Mouse (Mus musculus): ENCODE data around the gene Zbtb24. TPM values are rescaled to one million over a fixed set of nuclear protein-coding genes. Genes with fewer than 3 reads are reported as not detected.

The Zbtb24 gene
- polyA plus RNA-seq (2012; rRNA removed; ENCODE audit: low replicate concordance): 10.9 and 16.0 TPM in 2 replicates

GRCm38 (mm10) chr10:41450137-41450670, at the start of gene Zbtb24:
TSS of gene Zbtb24 (plus strand) at chr10:41450383.

GRCm38 (mm10) chr10:41476171-41477017, 26.2 kb downstream of the Zbtb24 start, which contains the start of gene Mical1:
TSS of gene Mical1 (plus strand) at chr10:41476314.

GRCm38 (mm10) chr10:41489708-41490517, 39.7 kb downstream of the Zbtb24 start, which contains the start of the genes Smpd2 and Ppil6:
TSS of gene Smpd2 (minus strand) at chr10:41490369.
TSS of gene Ppil6 (plus strand) at chr10:41490439.

Other genes starting within 250 kb of the Zbtb24 start
- gene Fig4, start 147.1 kb upstream of the Zbtb24 start, polyA plus RNA-seq (2012; rRNA removed; ENCODE audit: low replicate concordance): 3.2 and 4.5 TPM in 2 replicates
- gene Ak9, start 146.4 kb upstream of the Zbtb24 start, polyA plus RNA-seq (2012; rRNA removed; ENCODE audit: low replicate concordance): not detected in 2 replicates
- 118 and 198 TPM in 2 replicates for gene Mical1, start 25.9 kb downstream of the Zbtb24 start, polyA plus RNA-seq (2012; rRNA removed; ENCODE audit: low replicate concordance)
- 75.1 and 149 TPM in 2 replicates for gene Smpd2, start 40.0 kb downstream of the Zbtb24 start, polyA plus RNA-seq (2012; rRNA removed; ENCODE audit: low replicate concordance)
- 0.32 TPM in 1 of 2 replicates, not detected in the other for gene Ppil6, start 40.1 kb downstream of the Zbtb24 start, polyA plus RNA-seq (2012; rRNA removed; ENCODE audit: low replicate concordance)
- gene Cd164, start 69.0 kb downstream of the Zbtb24 start, polyA plus RNA-seq (2012; rRNA removed; ENCODE audit: low replicate concordance): 39.5 and 82.8 TPM in 2 replicates